Mouse (Mus musculus) layer of hippocampus, adult 8-10 months (tissue): ENCODE measurements around the gene 9930104L06Rik. TPM values are rescaled to one million over a fixed set of nuclear protein-coding genes. Genes with fewer than 3 reads are reported as not detected.
"Not testable (repeated sequence)": the region's sequence is repeated elsewhere in the genome, so short reads cannot be mapped to it uniquely, and the experiment has no call there.

Experiments used
- DNase-seq, 2 experiments: peaks; one replicate each; pipeline ENCODE4 v3.0.0; 2022; ENCODE audit warnings: low spot score in 2 of 2
- total RNA-seq, 4 experiments: library from RNA; stranded (reverse); gene quantifications; 2 replicates each; pipeline ENCODE4 v1.2.4; 2022

Gene 9930104L06Rik
- total RNA-seq = 10 to 100 TPM; 19.6 to 26.9 (median 25.3) TPM

GRCm38 (mm10) chr4:124936613-124937471 lies at the start of gene 9930104L06Rik:
Gene 9930104L06Rik, plus strand, starts transcription at chr4:124937048.
- DNase-seq = peak; percentile 95 to 96

GRCm38 (mm10) chr4:124888702-124889101 lies 48.1 kb upstream of the 9930104L06Rik start:
- DNase-seq = no peak

- DNase-seq = no peak
Measured at GRCm38 (mm10) chr4:124889935-124890334, 46.9 kb upstream of the 9930104L06Rik start.

GRCm38 (mm10) chr4:124890831-124891230 lies 46.0 kb upstream of the 9930104L06Rik start:
- no peak for DNase-seq

- no peak for DNase-seq
Measured at GRCm38 (mm10) chr4:124893769-124894168, 43.1 kb upstream of the 9930104L06Rik start.

- peak in 1 of 2 experiments; percentile 48 for DNase-seq
Measured at GRCm38 (mm10) chr4:124894508-124895428, 42.1 kb upstream of the 9930104L06Rik start.

GRCm38 (mm10) chr4:124898428-124898827 lies 38.4 kb upstream of the 9930104L06Rik start:
- no peak for DNase-seq

GRCm38 (mm10) chr4:124899906-124900305 lies 36.9 kb upstream of the 9930104L06Rik start:
- DNase-seq = no peak

- DNase-seq = no peak
Measured at GRCm38 (mm10) chr4:124905417-124905816, 31.4 kb upstream of the 9930104L06Rik start.

GRCm38 (mm10) chr4:124905971-124906822 lies 30.7 kb upstream of the 9930104L06Rik start:
- no peak for DNase-seq

GRCm38 (mm10) chr4:124928102-124928501 lies 8.7 kb upstream of the 9930104L06Rik start:
- no peak for DNase-seq

GRCm38 (mm10) chr4:124939211-124939610 lies 2.4 kb downstream of the 9930104L06Rik start, which contains the start of gene Cdca8:
Gene Cdca8, minus strand, starts transcription at chr4:124939311.
- DNase-seq = not testable (repeated sequence)

- DNase-seq = peak in 1 of 2 experiments; percentile 79
Measured at GRCm38 (mm10) chr4:124943022-124943421, 6.2 kb downstream of the 9930104L06Rik start.

- no peak for DNase-seq
Measured at GRCm38 (mm10) chr4:124943781-124944180, 6.9 kb downstream of the 9930104L06Rik start.

GRCm38 (mm10) chr4:124944961-124945360 lies 8.1 kb downstream of the 9930104L06Rik start:
- no peak for DNase-seq

GRCm38 (mm10) chr4:124949488-124949887 lies 12.6 kb downstream of the 9930104L06Rik start:
- DNase-seq = no peak

- no peak for DNase-seq
Measured at GRCm38 (mm10) chr4:124950181-124951035, 13.6 kb downstream of the 9930104L06Rik start.

- no peak for DNase-seq
Measured at GRCm38 (mm10) chr4:124951036-124951433, 14.2 kb downstream of the 9930104L06Rik start.

- no peak for DNase-seq
Measured at GRCm38 (mm10) chr4:124953546-124953945, 16.7 kb downstream of the 9930104L06Rik start.

GRCm38 (mm10) chr4:124957284-124957683 lies 20.4 kb downstream of the 9930104L06Rik start:
- DNase-seq = no peak
